Mouse (Mus musculus) kidney, embryonic 14.5 days (tissue): Measurements from ENCODE around the gene Msmp. TPM values are rescaled to one million over a fixed set of nuclear protein-coding genes. Genes with fewer than 3 reads are reported as not detected.

ENCODE experiments used
- ATAC-seq: fragments of 200-750 bp; cut with Nextera tagmentation; 2 replicates; pipeline ENCODE4 v1.8.0; 2017; ENCODE audit warnings: moderate number of reproducible peaks, mild to moderate bottlenecking, moderate TSS enrichment, moderate library complexity; ENCODE audit not compliant: low FRiP score, low TSS enrichment
- H3K27ac ChIP-seq: fragments of 300-500 bp; sonication (generic); 2 replicates; pipeline ENCODE4 v1.5.1; 2014; ENCODE audit warnings: low read depth, mild to moderate bottlenecking, low read length, moderate library complexity, mixed read lengths
- H3K27me3 ChIP-seq: fragments of 300-500 bp; sonication (generic); 2 replicates; pipeline ENCODE4 v1.6.1; 2014; ENCODE audit warnings: mild to moderate bottlenecking, low read length; ENCODE audit not compliant: control insufficient read depth, insufficient read depth
- H3K36me3 ChIP-seq: fragments of 300-500 bp; sonication (generic); 2 replicates; pipeline ENCODE4 v1.6.1; 2014; ENCODE audit warnings: low read length, mixed read lengths; ENCODE audit not compliant: control insufficient read depth, insufficient read depth
- H3K4me1 ChIP-seq: fragments of 300-500 bp; sonication (generic); 2 replicates; pipeline ENCODE4 v1.6.1; 2014; ENCODE audit warnings: low read length, mixed read lengths; ENCODE audit not compliant: control insufficient read depth, insufficient read depth
- H3K4me2 ChIP-seq: fragments of 300-500 bp; sonication (generic); replicated peaks from 2 replicates; pipeline ENCODE4 v1.6.1; 2014; ENCODE audit warnings: low read depth, mild to moderate bottlenecking, low read length
- H3K4me3 ChIP-seq: fragments of 300-500 bp; sonication (generic); 2 replicates; pipeline ENCODE4 v1.5.1; 2014; ENCODE audit warnings: mild to moderate bottlenecking, low read length
- H3K9ac ChIP-seq: fragments of 300-500 bp; sonication (generic); 2 replicates; pipeline ENCODE4 v1.6.1; 2014; ENCODE audit warnings: low read depth, mild to moderate bottlenecking, low read length, moderate library complexity
- H3K9me3 ChIP-seq: fragments of 300-500 bp; sonication (generic); 2 replicates; pipeline ENCODE4 v1.6.1; 2016; ENCODE audit warnings: low read length; ENCODE audit not compliant: control insufficient read depth
- WGBS: fragments of 180-500 bp; shearing (Covaris S2); extraction: QIAGEN DNeasy Blood & Tissue Kit; methylation state at CpG from one replicate; pipeline ENCODE4 v1.1.7; 2014; 5-methylcytosine and 5-hydroxymethylcytosine counted together
- polyA plus RNA-seq: library from polyadenylated mRNA; unstranded; fragments of >200 nt; fragmentation: Nextera tagmentation; extraction: Ambion mirVana; gene quantifications from 2 replicates; pipeline ENCODE4 v1.2.1, GENCODE M21; 2014

The Msmp gene
- 0.63 and 1.0 TPM in 2 replicates for polyA plus RNA-seq

GRCm38 (mm10) chr4:43584444-43585416, at the start of gene Msmp:
TSS of gene Msmp (minus strand) at chr4:43584494.
- H3K27ac ChIP-seq: no peak within 1 kb of the TSS
- H3K27me3 ChIP-seq: no peaks in the 10 kb centered on the region

GRCm38 (mm10) chr4:43633736-43634135, 49.4 kb upstream of the Msmp start:
- WGBS: 100% methylated on average over 2 of the region's 2 CpGs
- no peak overlapping the region for H3K4me2 ChIP-seq
- no peak overlapping the region for H3K4me3 ChIP-seq
- H3K27ac ChIP-seq: no peak overlapping the region
- H3K27me3 ChIP-seq: no peaks in the 10 kb centered on the region
- peaks cover 15% of the 10 kb centered on the region for H3K4me1 ChIP-seq
- H3K9ac ChIP-seq: no peak overlapping the region
- no peak for ATAC-seq
- H3K9me3 ChIP-seq: no peaks in the 10 kb centered on the region
- H3K36me3 ChIP-seq: no peaks in the 10 kb centered on the region

More at GRCm38 (mm10) chr4:43584444-43585416, at the start of gene Msmp:
- Histone ChIP-seq H3K4me3 (no peak within 1 kb of the TSS), H3K36me3 (peaks cover 37% of the 10 kb centered on the region), H3K4me1 (peaks cover 16% of the 10 kb centered on the region; the same call in 1 of the 2 replicates), H3K4me2 (no peak within 1 kb of the TSS), H3K9me3 (no peaks in the 10 kb centered on the region), H3K9ac (no peak within 1 kb of the TSS)
- 66% methylated on average over 12 of the region's 12 CpGs for WGBS
- ATAC-seq: peak; percentile 37; the same call in 1 of the 2 replicates

- Histone ChIP-seq H3K27ac (no peak overlapping the region), H3K27me3 (no peaks in the 10 kb centered on the region), H3K4me2 (no peak overlapping the region), H3K9me3 (no peaks in the 10 kb centered on the region), H3K36me3 (no peaks in the 10 kb centered on the region), H3K9ac (no peak overlapping the region), H3K4me1 (peaks cover 15% of the 10 kb centered on the region), H3K4me3 (no peak overlapping the region)
- WGBS: 78% methylated on average over 8 of the region's 8 CpGs
- no peak for ATAC-seq
Measured at GRCm38 (mm10) chr4:43633296-43633695, 49.0 kb upstream of the Msmp start.

- no peak overlapping the region; the same call in 1 of the 2 replicates for H3K27ac ChIP-seq
Measured at GRCm38 (mm10) chr4:43631956-43632920, 47.9 kb upstream of the Msmp start.

GRCm38 (mm10) chr4:43631046-43631955, 47.0 kb upstream of the Msmp start, which contains the start of gene Npr2:
TSS of gene Npr2 (plus strand) at chr4:43631935.
- ATAC-seq: peak; percentile 70
- H3K27me3 ChIP-seq: no peaks in the 10 kb centered on the region
- WGBS: 2% methylated on average over 45 of the region's 70 CpGs
- H3K4me2 ChIP-seq: peak within 1 kb of the TSS; percentile 90
- H3K36me3 ChIP-seq: no peaks in the 10 kb centered on the region
- peak within 1 kb of the TSS; percentile 77; the same call in 1 of the 2 replicates for H3K27ac ChIP-seq
- H3K4me3 ChIP-seq: peak within 1 kb of the TSS; percentile 58
- peaks cover 1% of the 10 kb centered on the region; the same call in 1 of the 2 replicates for H3K9me3 ChIP-seq
- peak within 1 kb of the TSS; percentile 83 for H3K9ac ChIP-seq
- H3K4me1 ChIP-seq: peaks cover 15% of the 10 kb centered on the region

More at GRCm38 (mm10) chr4:43631956-43632920, 47.9 kb upstream of the Msmp start:
- H3K36me3 ChIP-seq: no peaks in the 10 kb centered on the region
- peaks cover 15% of the 10 kb centered on the region for H3K4me1 ChIP-seq
- ATAC-seq: peak; percentile 33
- H3K9me3 ChIP-seq: no peaks in the 10 kb centered on the region
- peak overlapping the region; percentile 90 for H3K4me2 ChIP-seq
- H3K4me3 ChIP-seq: peak overlapping the region; percentile 58
- H3K9ac ChIP-seq: peak overlapping the region; percentile 83
- WGBS: 41% methylated on average over 41 of the region's 42 CpGs
- no peaks in the 10 kb centered on the region for H3K27me3 ChIP-seq

DNA sequence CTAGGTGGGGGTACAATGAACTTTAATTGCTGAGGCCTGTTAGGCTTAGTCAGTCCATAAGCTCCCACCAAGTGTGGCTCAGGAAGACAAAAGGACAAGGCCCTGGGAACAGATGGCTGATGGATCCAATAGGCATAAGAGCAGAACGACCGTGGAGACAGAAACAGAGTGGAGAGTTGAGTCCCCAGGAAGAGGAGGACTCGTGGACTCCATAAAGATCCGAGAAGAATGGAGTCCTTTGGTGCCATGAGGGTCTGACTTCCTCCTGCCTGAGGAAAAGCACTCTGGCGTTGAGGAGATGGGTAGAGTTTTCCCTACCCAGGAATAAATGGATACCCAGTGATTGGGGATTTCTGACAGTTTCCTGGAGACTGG, 46.4 kb upstream of the Msmp start:
- no peaks in the 10 kb centered on the region for H3K27me3 ChIP-seq
- H3K4me2 ChIP-seq: peak overlapping the region; percentile 90
- ATAC-seq: peak; percentile 10; the same call in 1 of the 2 replicates
- peak overlapping the region; percentile 17; the same call in 1 of the 2 replicates for H3K27ac ChIP-seq
- H3K36me3 ChIP-seq: no peaks in the 10 kb centered on the region
- peak overlapping the region; percentile 58; the same call in 1 of the 2 replicates for H3K4me3 ChIP-seq
- 23% methylated on average over 5 of the region's 5 CpGs for WGBS
- peak overlapping the region; percentile 83; the same call in 1 of the 2 replicates for H3K9ac ChIP-seq
- peaks cover 15% of the 10 kb centered on the region for H3K4me1 ChIP-seq
- peaks cover 4% of the 10 kb centered on the region; the same call in 1 of the 2 replicates for H3K9me3 ChIP-seq

DNA sequence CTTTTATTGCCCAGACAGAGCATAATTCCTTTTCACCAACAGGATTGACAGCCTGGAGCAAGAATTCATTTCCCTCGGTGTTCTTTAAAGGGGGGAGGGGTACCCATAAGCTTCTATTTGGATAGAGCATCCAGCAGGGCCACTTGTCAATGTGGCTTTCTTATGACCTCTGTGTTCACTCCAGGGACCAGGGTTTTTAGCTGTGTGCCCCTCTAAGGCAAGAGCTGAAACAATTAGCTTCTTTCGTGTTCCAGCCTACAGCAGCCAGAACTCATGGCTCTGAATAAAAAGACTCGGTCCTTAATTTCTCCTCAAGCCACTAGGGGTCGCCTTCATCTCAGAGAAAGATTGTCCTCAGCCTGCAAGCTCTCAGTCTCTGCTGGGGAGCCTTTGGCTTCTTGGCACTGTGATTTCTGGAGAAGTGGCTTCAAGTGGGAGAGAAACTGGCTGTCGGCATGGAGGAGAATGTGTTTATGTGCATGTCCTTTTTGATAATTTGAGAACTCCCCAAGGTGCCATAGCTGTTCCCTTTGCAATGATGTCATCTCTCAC, 45.8 kb upstream of the Msmp start:
- Histone ChIP-seq H3K4me2 (no peak overlapping the region), H3K4me1 (peaks cover 15% of the 10 kb centered on the region)
- 8% methylated on average over 5 of the region's 5 CpGs for WGBS

More for the DNA sequence above, 45.8 kb upstream of the Msmp start:
- 0 out of 2 replicates have a peak overlapping the region, but pooled peaks have one; percentile 13 for H3K9ac ChIP-seq
- H3K36me3 ChIP-seq: no peaks in the 10 kb centered on the region
- H3K27ac ChIP-seq: no peak overlapping the region
- no peaks in the 10 kb centered on the region for H3K27me3 ChIP-seq
- ATAC-seq: peak; percentile 60
- no peak overlapping the region for H3K4me3 ChIP-seq
- peaks cover 10% of the 10 kb centered on the region; the same call in 1 of the 2 replicates for H3K9me3 ChIP-seq
